Mouse (Mus musculus) hindbrain, embryonic 16.5 days (tissue): ENCODE results near the gene Exoc5. TPM values are rescaled to one million over a fixed set of nuclear protein-coding genes. Genes with fewer than 3 reads are reported as not detected.

Source experiments
- ATAC-seq: fragments of 200-750 bp; cut with Nextera tagmentation; 2 replicates; pipeline ENCODE4 v1.8.0; 2017; ENCODE audit warnings: moderate TSS enrichment, moderate library complexity
- H3K27ac ChIP-seq: fragments of 300-500 bp; sonication (generic); 2 replicates; pipeline ENCODE4 v1.5.1; 2014; ENCODE audit warnings: low read depth, mild to moderate bottlenecking, control low read depth, low read length, moderate library complexity
- H3K27me3 ChIP-seq: fragments of 300-500 bp; sonication (generic); replicated peaks from 2 replicates; pipeline ENCODE4 v1.6.1; 2014; ENCODE audit warnings: low read length; ENCODE audit not compliant: control insufficient read depth, insufficient read depth
- H3K36me3 ChIP-seq: fragments of 300-500 bp; sonication (generic); 2 replicates; pipeline ENCODE4 v1.6.1; 2014; ENCODE audit warnings: mild to moderate bottlenecking, low read length, moderate library complexity, mixed read lengths; ENCODE audit not compliant: control insufficient read depth, insufficient read depth
- H3K4me1 ChIP-seq: fragments of 300-500 bp; sonication (generic); 2 replicates; pipeline ENCODE4 v1.6.1; 2014; ENCODE audit warnings: low read depth, low read length; ENCODE audit not compliant: control insufficient read depth, insufficient read depth
- H3K4me2 ChIP-seq: fragments of 300-500 bp; sonication (generic); 2 replicates; pipeline ENCODE4 v1.6.1; 2014; ENCODE audit warnings: mild to moderate bottlenecking, low read length, control low read depth, moderate library complexity
- H3K4me3 ChIP-seq: fragments of 300-500 bp; sonication (generic); 2 replicates; pipeline ENCODE4 v1.5.1; 2014; ENCODE audit warnings: mild to moderate bottlenecking, low read length, control low read depth, moderate library complexity
- H3K9ac ChIP-seq: fragments of 300-500 bp; sonication (generic); 2 replicates; pipeline ENCODE4 v1.6.1; 2014; ENCODE audit warnings: low read depth, mild to moderate bottlenecking, control low read depth, low read length, moderate library complexity
- H3K9me3 ChIP-seq: fragments of 300-500 bp; sonication (generic); 2 replicates; pipeline ENCODE4 v1.6.1; 2014; ENCODE audit warnings: mild to moderate bottlenecking, low read length, moderate library complexity; ENCODE audit not compliant: control insufficient read depth
- WGBS: fragments of 180-500 bp; shearing (Covaris S2); extraction: QIAGEN DNeasy Blood & Tissue Kit; methylation state at CpG from one replicate; pipeline ENCODE4 v1.1.7; 2014; 5-methylcytosine and 5-hydroxymethylcytosine counted together
- polyA plus RNA-seq: library from polyadenylated mRNA; unstranded; fragments of >200 nt; fragmentation: Nextera tagmentation; extraction: Ambion mirVana; gene quantifications from 2 replicates; pipeline ENCODE4 v1.2.1, GENCODE M21; 2015

Exoc5 gene
- polyA plus RNA-seq, 1 experiment from 2014 or later, result 54.6 TPM

GRCm38 (mm10) chr14:49019765-49020164 is 46.7 kb downstream of the Exoc5 start:
- H3K4me1 ChIP-seq, result no peaks in the 10 kb centered on the region
- WGBS, result 95% methylated on average over 5 of the region's 5 CpGs
- H3K4me2 ChIP-seq, result no peak overlapping the region
- H3K27ac ChIP-seq, result no peak overlapping the region
- H3K9me3 ChIP-seq, result no peaks in the 10 kb centered on the region
- H3K4me3 ChIP-seq, result no peak overlapping the region
- no peaks in the 10 kb centered on the region for H3K27me3 ChIP-seq
- no peak for ATAC-seq
- peaks cover 8% of the 10 kb centered on the region for H3K36me3 ChIP-seq
- no peak overlapping the region for H3K9ac ChIP-seq

- no peak overlapping the region for H3K9ac ChIP-seq
- WGBS, result 87% methylated on average over 2 of the region's 2 CpGs
- no peaks in the 10 kb centered on the region for H3K4me1 ChIP-seq
- H3K27ac ChIP-seq, result no peak overlapping the region
- H3K36me3 ChIP-seq, result no peaks in the 10 kb centered on the region
- ATAC-seq, result no peak
- no peaks in the 10 kb centered on the region for H3K27me3 ChIP-seq
- H3K9me3 ChIP-seq, result no peaks in the 10 kb centered on the region
- no peak overlapping the region for H3K4me3 ChIP-seq
- no peak overlapping the region for H3K4me2 ChIP-seq
Measured at GRCm38 (mm10) chr14:49008399-49009189, 57.9 kb downstream of the Exoc5 start.

GRCm38 (mm10) chr14:49007979-49008378 is 58.5 kb downstream of the Exoc5 start:
- Histone ChIP-seq H3K9me3 (no peaks in the 10 kb centered on the region), H3K4me2 (no peak overlapping the region), H3K4me3 (no peak overlapping the region), H3K27me3 (no peaks in the 10 kb centered on the region), H3K9ac (no peak overlapping the region), H3K36me3 (no peaks in the 10 kb centered on the region), H3K4me1 (no peaks in the 10 kb centered on the region), H3K27ac (no peak overlapping the region)
- WGBS, result 93% methylated on average over 2 of the region's 2 CpGs
- ATAC-seq, result no peak

- no peaks in the 10 kb centered on the region for H3K9me3 ChIP-seq
- no peaks in the 10 kb centered on the region for H3K4me1 ChIP-seq
- no peak overlapping the region for H3K4me2 ChIP-seq
- no peak for ATAC-seq
- no peaks in the 10 kb centered on the region for H3K27me3 ChIP-seq
- no peak overlapping the region for H3K9ac ChIP-seq
- no peak overlapping the region for H3K27ac ChIP-seq
- H3K36me3 ChIP-seq, result no peaks in the 10 kb centered on the region
- 77% methylated on average over 3 of the region's 3 CpGs for WGBS
- no peak overlapping the region for H3K4me3 ChIP-seq
Measured at GRCm38 (mm10) chr14:49001655-49002054, 64.8 kb downstream of the Exoc5 start.

GRCm38 (mm10) chr14:48998795-48999194 is 67.7 kb downstream of the Exoc5 start:
- no peaks in the 10 kb centered on the region for H3K9me3 ChIP-seq
- H3K9ac ChIP-seq, result no peak overlapping the region
- no peak for ATAC-seq
- no peak overlapping the region for H3K4me2 ChIP-seq
- H3K4me3 ChIP-seq, result no peak overlapping the region
- no peaks in the 10 kb centered on the region for H3K27me3 ChIP-seq
- WGBS, result 52% methylated on average over 4 of the region's 4 CpGs
- no peak overlapping the region for H3K27ac ChIP-seq
- H3K36me3 ChIP-seq, result no peaks in the 10 kb centered on the region
- H3K4me1 ChIP-seq, result no peaks in the 10 kb centered on the region

- Histone ChIP-seq H3K4me3 (no peak overlapping the region), H3K9me3 (no peaks in the 10 kb centered on the region), H3K4me1 (peaks cover 6% of the 10 kb centered on the region), H3K36me3 (no peaks in the 10 kb centered on the region), H3K27ac (no peak overlapping the region), H3K4me2 (no peak overlapping the region), H3K9ac (no peak overlapping the region), H3K27me3 (no peaks in the 10 kb centered on the region)
- WGBS, result 85% methylated on average over 3 of the region's 3 CpGs
- no peak for ATAC-seq
Measured at GRCm38 (mm10) chr14:48993861-48994260, 72.6 kb downstream of the Exoc5 start.

- no peaks in the 10 kb centered on the region for H3K27me3 ChIP-seq
- H3K27ac ChIP-seq, result no peak overlapping the region
- no peak overlapping the region for H3K9ac ChIP-seq
- H3K4me3 ChIP-seq, result no peak overlapping the region
- no peak overlapping the region for H3K4me2 ChIP-seq
- ATAC-seq, result no peak
- no peaks in the 10 kb centered on the region for H3K9me3 ChIP-seq
- H3K4me1 ChIP-seq, result peaks cover 6% of the 10 kb centered on the region
- WGBS, result 15% methylated on average over 3 of the region's 3 CpGs
- H3K36me3 ChIP-seq, result no peaks in the 10 kb centered on the region
Measured at GRCm38 (mm10) chr14:48992070-48992580, 74.3 kb downstream of the Exoc5 start.

- peak; percentile 35 for ATAC-seq
- Histone ChIP-seq H3K9me3 (no peaks in the 10 kb centered on the region), H3K36me3 (no peaks in the 10 kb centered on the region), H3K27ac (peak overlapping the region; percentile 62), H3K9ac (peak overlapping the region; percentile 53), H3K4me3 (peak overlapping the region; percentile 21; the same call in 1 of the 2 replicates), H3K4me2 (peak overlapping the region; percentile 56), H3K4me1 (peaks cover 6% of the 10 kb centered on the region), H3K27me3 (no peaks in the 10 kb centered on the region)
- 2% methylated on average over 7 of the region's 7 CpGs for WGBS
Measured at GRCm38 (mm10) chr14:48991144-48991522, 75.3 kb downstream of the Exoc5 start.

- whole genome bisulfite sequencing, result 10% methylated on average over 17 of the region's 17 CpGs
- peaks cover 6% of the 10 kb centered on the region for H3K4me1 ChIP-seq
- no peaks in the 10 kb centered on the region for H3K36me3 ChIP-seq
- ATAC-seq, result peak; percentile 96
- H3K9ac ChIP-seq, result peak overlapping the region; percentile 53
- H3K4me3 ChIP-seq, result peak overlapping the region; percentile 21; the same call in 1 of the 2 replicates
- H3K27me3 ChIP-seq, result no peaks in the 10 kb centered on the region
- H3K27ac ChIP-seq, result peak overlapping the region; percentile 62
- no peaks in the 10 kb centered on the region for H3K9me3 ChIP-seq
- peak overlapping the region; percentile 56 for H3K4me2 ChIP-seq
Measured at GRCm38 (mm10) chr14:48990471-48991143, 75.8 kb downstream of the Exoc5 start.
